Mouse (Mus musculus): ENCODE data around the gene Eda2r. TPM values are rescaled to one million over a fixed set of nuclear protein-coding genes. Genes with fewer than 3 reads are reported as not detected.
A peak's percentile ranks its signal among the peaks of the same experiment; 100 is the strongest.

Gene Eda2r
- total RNA-seq (2021): 1 to 10 TPM in 1 of 2 experiments, under 1 TPM in 1; 0.74 to 1.2 TPM
- long read RNA-seq, experiment 1: 0 reads
- long read RNA-seq, experiment 2: 0 reads

GRCm38 (mm10) chrX:97377065-97377421 is at the start of gene Eda2r:
TSS of gene Eda2r (minus strand) at chrX:97377216.
- DNase-seq (ENCODE audit: low spot score in 2 of 2): no peak

GRCm38 (mm10) chrX:97397872-97398271 is 20.9 kb upstream of the Eda2r start:
- no peak for DNase-seq (ENCODE audit: low spot score in 2 of 2)

GRCm38 (mm10) chrX:97378076-97378475 is 1.1 kb upstream of the Eda2r start:
- DNase-seq (ENCODE audit: low spot score in 2 of 2): no peak

GRCm38 (mm10) chrX:97376321-97377064 is 523 bp downstream of the Eda2r start:
- DNase-seq (ENCODE audit: low spot score in 2 of 2): peak in 1 of 2 experiments; percentile 14

- DNase-seq (ENCODE audit: low spot score in 2 of 2): no peak
Measured at GRCm38 (mm10) chrX:97372826-97373225, 4.2 kb downstream of the Eda2r start.

GRCm38 (mm10) chrX:97369206-97369605 is 7.8 kb downstream of the Eda2r start:
- no peak for DNase-seq (ENCODE audit: low spot score in 2 of 2)

- no peak for DNase-seq (ENCODE audit: low spot score in 2 of 2)
Measured at GRCm38 (mm10) chrX:97368741-97369140, 8.3 kb downstream of the Eda2r start.

- no peak for DNase-seq (ENCODE audit: low spot score in 2 of 2)
Measured at GRCm38 (mm10) chrX:97360919-97361318, 16.1 kb downstream of the Eda2r start.

- no peak for DNase-seq (ENCODE audit: low spot score in 2 of 2)
Measured at GRCm38 (mm10) chrX:97327891-97328290, 49.1 kb downstream of the Eda2r start.
